Mouse (Mus musculus) limb, embryonic 14.5 days (tissue): ENCODE results near the gene Map6. TPM values are rescaled to one million over a fixed set of nuclear protein-coding genes. Genes with fewer than 3 reads are reported as not detected.

Source experiments
- ATAC-seq: fragments of 200-750 bp; cut with Nextera tagmentation; 2 replicates; pipeline ENCODE4 v1.8.0; 2017; ENCODE audit warnings: low read depth, moderate number of reproducible peaks, moderate TSS enrichment; ENCODE audit not compliant: low FRiP score
- DNase-seq: peaks from one replicate; pipeline ENCODE4 v3.0.0-alpha.2; 2015; ENCODE audit warnings: low spot score
- H3K27ac ChIP-seq: fragments of 300-500 bp; sonication (generic); replicated peaks from 2 replicates; pipeline ENCODE4 v1.5.1; 2014; ENCODE audit warnings: low read depth, mild to moderate bottlenecking, low read length, moderate library complexity, mixed read lengths
- H3K27me3 ChIP-seq: fragments of 300-500 bp; sonication (generic); 2 replicates; pipeline ENCODE4 v1.6.1; 2014; ENCODE audit warnings: low read length, mixed read lengths; ENCODE audit not compliant: control insufficient read depth, insufficient read depth
- H3K36me3 ChIP-seq: fragments of 300-500 bp; sonication (generic); 2 replicates; pipeline ENCODE4 v1.6.1; 2014; ENCODE audit warnings: mild to moderate bottlenecking, low read length, moderate library complexity, mixed read lengths; ENCODE audit not compliant: control insufficient read depth, insufficient read depth
- H3K4me1 ChIP-seq: fragments of 300-500 bp; sonication (generic); 2 replicates; pipeline ENCODE4 v1.6.1; 2014; ENCODE audit warnings: antibody characterized with exemption, low read length, mixed read lengths; ENCODE audit not compliant: control insufficient read depth, insufficient read depth
- H3K4me2 ChIP-seq: fragments of 300-500 bp; sonication (generic); replicated peaks from 2 replicates; pipeline ENCODE4 v1.6.1; 2014; ENCODE audit warnings: low read depth, mild to moderate bottlenecking, low read length, moderate library complexity; ENCODE audit not compliant: severe bottlenecking
- H3K4me3 ChIP-seq: fragments of 300-500 bp; sonication (generic); replicated peaks from 2 replicates; pipeline ENCODE4 v1.5.1; 2014; ENCODE audit warnings: low read length
- H3K9ac ChIP-seq: fragments of 300-500 bp; sonication (generic); 2 replicates; pipeline ENCODE4 v1.6.1; 2014; ENCODE audit warnings: mild to moderate bottlenecking, low read depth, low read length, moderate library complexity; ENCODE audit not compliant: severe bottlenecking
- H3K9me3 ChIP-seq: fragments of 300-500 bp; sonication (generic); 2 replicates; pipeline ENCODE4 v1.6.1; 2016; ENCODE audit warnings: low read length; ENCODE audit not compliant: control insufficient read depth
- POLR2A ChIP-seq: fragments of 200-500 bp; IDR thresholded peaks from 2 replicates; pipeline ENCODE4 v1.8.0; 2012; ENCODE audit warnings: inconsistent platforms, mild to moderate bottlenecking, moderate library complexity, borderline replicate concordance; ENCODE audit not compliant: insufficient read depth, insufficient read length; ENCODE audit errors: extremely low read depth
- WGBS: fragments of 180-500 bp; shearing (Covaris S2); extraction: QIAGEN DNeasy Blood & Tissue Kit; methylation state at CpG from one replicate; pipeline ENCODE4 v1.1.7; 2014; 5-methylcytosine and 5-hydroxymethylcytosine counted together
- polyA plus RNA-seq, 2 experiments: library from polyadenylated mRNA; depleted of rRNA in 1 of 2; stranded (reverse) in 1 of 2; unstranded in 1 of 2; fragments of >200 nt; fragmentation: Nextera tagmentation in 1 of 2; extraction: Ambion mirVana in 1 of 2; gene quantifications; 2 replicates each; pipeline versions ENCODE4 v1.2.1 to v1.2.3; 2012 to 2014

Gene Map6
- polyA plus RNA-seq, 2 experiments: 3.5 to 6.3 TPM

DNA sequence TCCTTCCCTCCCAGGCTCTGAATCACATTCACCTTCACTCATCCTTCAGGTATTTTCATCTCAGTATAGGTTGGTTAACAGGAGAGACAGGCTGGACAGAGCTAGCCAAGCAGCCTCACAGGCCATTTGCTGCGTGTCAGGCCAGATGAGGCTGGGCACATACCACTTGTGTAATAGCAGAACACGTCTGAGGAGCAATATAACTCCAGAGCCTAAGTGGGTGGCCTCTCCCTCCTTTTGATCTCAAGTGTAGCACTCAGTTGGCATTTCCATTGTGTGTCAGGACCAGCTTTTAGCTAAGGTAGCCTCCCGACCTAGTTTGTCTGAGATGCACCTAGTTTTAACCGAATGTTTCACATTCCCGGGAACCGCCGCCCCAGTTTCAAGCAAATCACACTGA, 49.0 kb downstream of the Map6 start:
- no peaks in the 10 kb centered on the region for H3K36me3 ChIP-seq
- no peak for TF ChIP-seq POLR2A
- H3K27ac ChIP-seq: no peak overlapping the region
- H3K4me2 ChIP-seq: no peak overlapping the region
- 54% methylated on average over 7 of the region's 7 CpGs for WGBS
- peaks cover 17% of the 10 kb centered on the region for H3K4me1 ChIP-seq
- no peaks in the 10 kb centered on the region for H3K27me3 ChIP-seq
- no peak overlapping the region for H3K9ac ChIP-seq
- no peak overlapping the region for H3K4me3 ChIP-seq
- DNase-seq (no peak), ATAC-seq (no peak)
- no peaks in the 10 kb centered on the region for H3K9me3 ChIP-seq

GRCm38 (mm10) chr7:99317475-99317874, 50.2 kb downstream of the Map6 start:
- 67% methylated on average over 7 of the region's 7 CpGs for WGBS
- Histone ChIP-seq H3K9me3 (no peaks in the 10 kb centered on the region), H3K4me2 (no peak overlapping the region), H3K36me3 (no peaks in the 10 kb centered on the region), H3K27me3 (no peaks in the 10 kb centered on the region), H3K4me3 (no peak overlapping the region), H3K4me1 (peaks cover 5% of the 10 kb centered on the region), H3K9ac (no peak overlapping the region), H3K27ac (no peak overlapping the region)
- no peak for DNase-seq
- no peak for ATAC-seq
- no peak for TF ChIP-seq POLR2A

GRCm38 (mm10) chr7:99320524-99320923, 53.3 kb downstream of the Map6 start:
- TF ChIP-seq POLR2A: no peak
- no peak overlapping the region for H3K4me2 ChIP-seq
- H3K9ac ChIP-seq: no peak overlapping the region
- H3K4me1 ChIP-seq: 0 out of 2 replicates have a peak, but pooled peaks cover 5% of the 10 kb centered on the region
- H3K4me3 ChIP-seq: no peak overlapping the region
- 35% methylated on average over 14 of the region's 14 CpGs for WGBS
- H3K27ac ChIP-seq: no peak overlapping the region
- no peak for ATAC-seq
- no peak for DNase-seq
- H3K36me3 ChIP-seq: no peaks in the 10 kb centered on the region
- H3K27me3 ChIP-seq: no peaks in the 10 kb centered on the region
- H3K9me3 ChIP-seq: no peaks in the 10 kb centered on the region

DNA sequence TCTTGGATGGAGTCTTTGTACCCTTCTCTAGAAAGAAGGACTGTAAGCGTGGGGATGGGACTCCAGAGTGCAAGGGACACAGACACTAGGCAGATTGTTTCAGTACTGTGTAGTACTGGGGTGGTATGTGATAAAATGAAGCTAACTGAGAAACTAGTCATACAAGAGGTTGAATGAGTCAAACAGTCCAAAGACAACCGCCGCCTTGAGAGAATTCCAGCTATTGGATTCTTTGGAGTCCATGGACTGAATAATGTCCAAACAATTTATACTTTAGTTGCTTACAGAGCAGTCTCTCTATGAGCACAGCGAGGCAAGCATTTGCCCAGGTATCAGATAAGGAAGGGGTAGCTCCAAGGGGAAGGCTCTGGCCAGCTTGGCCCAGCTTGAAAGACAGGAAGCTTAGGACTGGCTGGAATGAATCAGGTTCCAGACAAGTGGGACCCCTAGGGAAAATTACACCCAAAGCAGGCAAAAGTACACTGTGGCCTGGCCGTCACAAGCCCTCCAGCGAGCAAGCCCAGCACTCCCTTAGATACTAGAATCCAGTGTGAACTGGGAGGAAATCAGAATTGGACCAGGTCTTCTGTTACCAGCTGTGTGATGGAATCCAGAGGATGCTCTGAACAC, 55.6 kb downstream of the Map6 start:
- Histone ChIP-seq H3K36me3 (no peaks in the 10 kb centered on the region), H3K4me3 (no peak overlapping the region), H3K27ac (no peak overlapping the region), H3K4me1 (0 out of 2 replicates have a peak, but pooled peaks cover 5% of the 10 kb centered on the region), H3K4me2 (no peak overlapping the region), H3K9me3 (no peaks in the 10 kb centered on the region), H3K27me3 (no peaks in the 10 kb centered on the region), H3K9ac (no peak overlapping the region)
- ATAC-seq (no peak), DNase-seq (no peak)
- 84% methylated on average over 6 of the region's 6 CpGs for WGBS
- no peak for TF ChIP-seq POLR2A

- H3K9me3 ChIP-seq: no peaks in the 10 kb centered on the region
- ATAC-seq (no peak), DNase-seq (no peak)
- WGBS: 87% methylated on average over 9 of the region's 9 CpGs
- no peak for TF ChIP-seq POLR2A
- no peaks in the 10 kb centered on the region for H3K36me3 ChIP-seq
- no peaks in the 10 kb centered on the region for H3K27me3 ChIP-seq
- 0 out of 2 replicates have a peak, but pooled peaks cover 5% of the 10 kb centered on the region for H3K4me1 ChIP-seq
- H3K4me3 ChIP-seq: no peak overlapping the region
- H3K27ac ChIP-seq: no peak overlapping the region
- no peak overlapping the region for H3K9ac ChIP-seq
- no peak overlapping the region for H3K4me2 ChIP-seq
Measured at GRCm38 (mm10) chr7:99323321-99323700, 56.1 kb downstream of the Map6 start.
